Mouse (Mus musculus): Measurements from ENCODE around the gene Mamstr.
"Not testable (repeated sequence)": the region's sequence is repeated elsewhere in the genome, so short reads cannot be mapped to it uniquely, and the experiment has no call there.

Gene Mamstr

GRCm38 (mm10) chr7:45650484-45650883 is 10.7 kb downstream of the Mamstr start:
- DNase-seq (ENCODE audit: low spot score): not testable (repeated sequence)

GRCm38 (mm10) chr7:45654424-45655047 is 14.8 kb downstream of the Mamstr start:
- DNase-seq (ENCODE audit: low spot score): peak; percentile 39

- no peak for DNase-seq (ENCODE audit: low spot score)
Measured at GRCm38 (mm10) chr7:45660746-45661478, 21.1 kb downstream of the Mamstr start.

- DNase-seq (ENCODE audit: low spot score): not testable (repeated sequence)
Measured at GRCm38 (mm10) chr7:45661702-45662101, 21.9 kb downstream of the Mamstr start.

GRCm38 (mm10) chr7:45665303-45666138 is 25.7 kb downstream of the Mamstr start:
- DNase-seq (ENCODE audit: low spot score): peak; percentile 45

GRCm38 (mm10) chr7:45666161-45666560 is 26.4 kb downstream of the Mamstr start, which contains the start of gene Fut2:
Gene Fut2 (minus strand): TSS chr7:45666394.
- no peak for DNase-seq (ENCODE audit: low spot score)

- DNase-seq (ENCODE audit: low spot score): no peak
Measured at GRCm38 (mm10) chr7:45667761-45668160, 28.0 kb downstream of the Mamstr start.

GRCm38 (mm10) chr7:45668921-45669320 is 29.1 kb downstream of the Mamstr start:
- DNase-seq (ENCODE audit: low spot score): no peak

- DNase-seq (ENCODE audit: low spot score): no peak
Measured at GRCm38 (mm10) chr7:45677627-45678295, 38.0 kb downstream of the Mamstr start.

GRCm38 (mm10) chr7:45678513-45678912 is 38.7 kb downstream of the Mamstr start:
- no peak for DNase-seq (ENCODE audit: low spot score)

GRCm38 (mm10) chr7:45679966-45680621 is 40.3 kb downstream of the Mamstr start:
- peak; percentile 44 for DNase-seq (ENCODE audit: low spot score)

- no peak for DNase-seq (ENCODE audit: low spot score)
Measured at GRCm38 (mm10) chr7:45681046-45681736, 41.4 kb downstream of the Mamstr start.

- peak; percentile 95 for DNase-seq (ENCODE audit: low spot score)
Measured at GRCm38 (mm10) chr7:45682144-45683126, 42.7 kb downstream of the Mamstr start.

- DNase-seq (ENCODE audit: low spot score): no peak
Measured at GRCm38 (mm10) chr7:45683396-45684050, 43.7 kb downstream of the Mamstr start, which contains the start of gene Ntn5. Gene Ntn5 (plus strand): TSS chr7:45684022.

- DNase-seq (ENCODE audit: low spot score): peak; percentile 16
Measured at GRCm38 (mm10) chr7:45685811-45686210, 46.0 kb downstream of the Mamstr start.

- DNase-seq (ENCODE audit: low spot score): no peak
Measured at GRCm38 (mm10) chr7:45686841-45687240, 47.1 kb downstream of the Mamstr start.

- DNase-seq (ENCODE audit: low spot score): no peak
Measured at GRCm38 (mm10) chr7:45689099-45689498, 49.3 kb downstream of the Mamstr start.

GRCm38 (mm10) chr7:45689800-45690199 is 50.0 kb downstream of the Mamstr start:
- DNase-seq (ENCODE audit: low spot score): no peak

GRCm38 (mm10) chr7:45692364-45692763 is 52.6 kb downstream of the Mamstr start:
- no peak for DNase-seq (ENCODE audit: low spot score)
